Mouse (Mus musculus) T-helper 17 cell (primary cell): ENCODE data around the gene Tgds.
"Not testable (repeated sequence)": the region's sequence is repeated elsewhere in the genome, so short reads cannot be mapped to it uniquely, and the experiment has no call there.

ENCODE experiments used
- in situ Hi-C, 2 experiments: fragments of 300-600 bp; cut with MboI, MseI; formaldehyde crosslinking; loops; 1 replicate in 1 of 2; 2 replicates in 1 of 2; pipeline ENCODE4 v1.15.1; 2025; ENCODE audit warnings: high pct_unique_total_duplicates in 2 of 2

Gene Tgds

GRCm38 (mm10) chr14:118136744-118137452 is 4.3 kb upstream of the Tgds start, which contains the start of gene Gpr180:
TSS of gene Gpr180 (plus strand) at chr14:118137158.
- in situ Hi-C loops: loop anchor here in 1 of 2 experiments (5.0 kb wide), 1 partner anchor 135 kb away; no protein-coding TSS in a partner anchor

- in situ Hi-C loops: no loop called here
Observed at GRCm38 (mm10) chr14:118131931-118132641, 469 bp downstream of the Tgds start.

- in situ Hi-C loops: no loop called here
Observed at GRCm38 (mm10) chr14:118131472-118131871, 1.1 kb downstream of the Tgds start.

- in situ Hi-C loops: no loop called here
Observed at GRCm38 (mm10) chr14:118126301-118126700, 6.3 kb downstream of the Tgds start.

- in situ Hi-C loops: no loop called here
Observed at GRCm38 (mm10) chr14:118124771-118125170, 7.8 kb downstream of the Tgds start.

GRCm38 (mm10) chr14:118124129-118124528 is 8.4 kb downstream of the Tgds start:
- in situ Hi-C loops: no loop called here

- in situ Hi-C loops: no loop called here
Observed at GRCm38 (mm10) chr14:118113116-118113515, 19.4 kb downstream of the Tgds start.

- in situ Hi-C loops: not testable (repeated sequence)
Observed at GRCm38 (mm10) chr14:118107479-118107878, 25.1 kb downstream of the Tgds start.

- in situ Hi-C loops: no loop called here
Observed at GRCm38 (mm10) chr14:118101227-118101990, 31.1 kb downstream of the Tgds start.

- in situ Hi-C loops: no loop called here
Observed at GRCm38 (mm10) chr14:118098265-118098664, 34.3 kb downstream of the Tgds start.

GRCm38 (mm10) chr14:118089806-118090392 is 42.7 kb downstream of the Tgds start:
- in situ Hi-C loops: no loop called here

GRCm38 (mm10) chr14:118089215-118089805 is 43.2 kb downstream of the Tgds start:
- in situ Hi-C loops: no loop called here

- in situ Hi-C loops: no loop called here
Observed at GRCm38 (mm10) chr14:118088437-118089207, 43.9 kb downstream of the Tgds start.

- in situ Hi-C loops: no loop called here
Observed at GRCm38 (mm10) chr14:118086271-118087035, 46.1 kb downstream of the Tgds start.

- in situ Hi-C loops: loop anchor here in 1 of 2 experiments (5.0 kb wide), 1 partner anchor 33 kb away; no protein-coding TSS in a partner anchor
Observed at GRCm38 (mm10) chr14:118083851-118084250, 48.7 kb downstream of the Tgds start.

GRCm38 (mm10) chr14:118080606-118081005 is 51.9 kb downstream of the Tgds start:
- in situ Hi-C loops: loop anchor here in 1 of 2 experiments (5.0 kb wide), 1 partner anchor 37 kb away; no protein-coding TSS in a partner anchor

GRCm38 (mm10) chr14:118070100-118070499 is 62.5 kb downstream of the Tgds start:
- in situ Hi-C loops: no loop called here

GRCm38 (mm10) chr14:118069439-118070079 is 63.0 kb downstream of the Tgds start:
- in situ Hi-C loops: no loop called here
